Mouse (Mus musculus): ENCODE measurements around the gene Aanat. TPM values are rescaled to one million over a fixed set of nuclear protein-coding genes. Genes with fewer than 3 reads are reported as not detected.

Gene Aanat
- polyA plus RNA-seq, 1 experiment from 2014 or later: not detected

- H3K9ac ChIP-seq (ENCODE audit: low read depth, low read length): no peak overlapping the region
- 41% methylated on average over 5 of the region's 5 CpGs for WGBS (ENCODE audit: insufficient replicate concordance)
- no peak for ATAC-seq (ENCODE audit: low read depth)
- no peak overlapping the region for H3K27ac ChIP-seq (ENCODE audit: low read length)
- no peak overlapping the region for H3K4me3 ChIP-seq (ENCODE audit: low read depth, low read length)
- H3K4me2 ChIP-seq (ENCODE audit: low read depth, low read length): no peak overlapping the region
- no peaks in the 10 kb centered on the region for H3K36me3 ChIP-seq (ENCODE audit: control insufficient read depth, insufficient read depth)
- peaks cover 4% of the 10 kb centered on the region; the same call in 1 of the 2 replicates for H3K27me3 ChIP-seq (ENCODE audit: control insufficient read depth, insufficient read depth, low read depth, low read length)
- H3K9me3 ChIP-seq (replicated peaks; ENCODE audit: control insufficient read depth, low read length): no peaks in the 10 kb centered on the region
- H3K4me1 ChIP-seq (ENCODE audit: control insufficient read depth, low read depth, low read length): peaks cover 3% of the 10 kb centered on the region; the same call in 1 of the 2 replicates
Measured at GRCm38 (mm10) chr11:116641168-116641567, 54.9 kb downstream of the Aanat start.

GRCm38 (mm10) chr11:116641731-116642130 is 55.5 kb downstream of the Aanat start:
- Histone ChIP-seq H3K4me3 (ENCODE audit: low read depth, low read length) (no peak overlapping the region), H3K4me2 (ENCODE audit: low read depth, low read length) (no peak overlapping the region), H3K36me3 (ENCODE audit: control insufficient read depth, insufficient read depth) (no peaks in the 10 kb centered on the region), H3K27me3 (ENCODE audit: control insufficient read depth, insufficient read depth, low read depth, low read length) (peaks cover 4% of the 10 kb centered on the region; the same call in 1 of the 2 replicates), H3K27ac (ENCODE audit: low read length) (no peak overlapping the region), H3K4me1 (ENCODE audit: control insufficient read depth, low read depth, low read length) (peaks cover 3% of the 10 kb centered on the region), H3K9ac (ENCODE audit: low read depth, low read length) (no peak overlapping the region), H3K9me3 (replicated peaks; ENCODE audit: control insufficient read depth, low read length) (no peaks in the 10 kb centered on the region)
- no peak for ATAC-seq (ENCODE audit: low read depth)
- 53% methylated on average over 3 of the region's 3 CpGs for WGBS (ENCODE audit: insufficient replicate concordance)

GRCm38 (mm10) chr11:116642681-116643578 is 56.7 kb downstream of the Aanat start:
- 29% methylated on average over 14 of the region's 14 CpGs for WGBS (ENCODE audit: insufficient replicate concordance)
- Histone ChIP-seq H3K4me3 (ENCODE audit: low read depth, low read length) (no peak overlapping the region), H3K4me2 (ENCODE audit: low read depth, low read length) (no peak overlapping the region), H3K9ac (ENCODE audit: low read depth, low read length) (no peak overlapping the region), H3K27ac (ENCODE audit: low read length) (no peak overlapping the region), H3K27me3 (ENCODE audit: control insufficient read depth, insufficient read depth, low read depth, low read length) (peaks cover 4% of the 10 kb centered on the region; the same call in 1 of the 2 replicates), H3K4me1 (ENCODE audit: control insufficient read depth, low read depth, low read length) (peaks cover 14% of the 10 kb centered on the region), H3K36me3 (ENCODE audit: control insufficient read depth, insufficient read depth) (no peaks in the 10 kb centered on the region), H3K9me3 (replicated peaks; ENCODE audit: control insufficient read depth, low read length) (no peaks in the 10 kb centered on the region)
- ATAC-seq (ENCODE audit: low read depth): no peak

- Histone ChIP-seq H3K27ac (ENCODE audit: low read length) (no peak overlapping the region), H3K4me2 (ENCODE audit: low read depth, low read length) (no peak overlapping the region), H3K36me3 (ENCODE audit: control insufficient read depth, insufficient read depth) (no peaks in the 10 kb centered on the region), H3K4me1 (ENCODE audit: control insufficient read depth, low read depth, low read length) (peaks cover 14% of the 10 kb centered on the region), H3K9me3 (replicated peaks; ENCODE audit: control insufficient read depth, low read length) (no peaks in the 10 kb centered on the region), H3K4me3 (ENCODE audit: low read depth, low read length) (no peak overlapping the region), H3K27me3 (ENCODE audit: control insufficient read depth, insufficient read depth, low read depth, low read length) (peaks cover 4% of the 10 kb centered on the region; the same call in 1 of the 2 replicates), H3K9ac (ENCODE audit: low read depth, low read length) (no peak overlapping the region)
- 21% methylated on average over 19 of the region's 19 CpGs for WGBS (ENCODE audit: insufficient replicate concordance)
- ATAC-seq (ENCODE audit: low read depth): no peak
Measured at GRCm38 (mm10) chr11:116643579-116644224, 57.5 kb downstream of the Aanat start.

- 59% methylated on average over 21 of the region's 21 CpGs for WGBS (ENCODE audit: insufficient replicate concordance)
- H3K9ac ChIP-seq (ENCODE audit: low read depth, low read length): no peak overlapping the region
- H3K27ac ChIP-seq (ENCODE audit: low read length): no peak overlapping the region
Measured at GRCm38 (mm10) chr11:116644225-116645112, 58.2 kb downstream of the Aanat start.

GRCm38 (mm10) chr11:116645446-116646110 is 59.3 kb downstream of the Aanat start:
- Histone ChIP-seq H3K4me2 (ENCODE audit: low read depth, low read length) (no peak overlapping the region), H3K36me3 (ENCODE audit: control insufficient read depth, insufficient read depth) (no peaks in the 10 kb centered on the region), H3K4me1 (ENCODE audit: control insufficient read depth, low read depth, low read length) (peaks cover 14% of the 10 kb centered on the region), H3K27ac (ENCODE audit: low read length) (no peak overlapping the region), H3K9me3 (replicated peaks; ENCODE audit: control insufficient read depth, low read length) (no peaks in the 10 kb centered on the region), H3K9ac (ENCODE audit: low read depth, low read length) (no peak overlapping the region), H3K4me3 (ENCODE audit: low read depth, low read length) (no peak overlapping the region), H3K27me3 (ENCODE audit: control insufficient read depth, insufficient read depth, low read depth, low read length) (peaks cover 4% of the 10 kb centered on the region; the same call in 1 of the 2 replicates)
- ATAC-seq (ENCODE audit: low read depth): no peak
- 63% methylated on average over 8 of the region's 8 CpGs for WGBS (ENCODE audit: insufficient replicate concordance)

More at GRCm38 (mm10) chr11:116644225-116645112, 58.2 kb downstream of the Aanat start:
- ATAC-seq (ENCODE audit: low read depth): no peak
- H3K4me2 ChIP-seq (ENCODE audit: low read depth, low read length): no peak overlapping the region
- no peak overlapping the region for H3K4me3 ChIP-seq (ENCODE audit: low read depth, low read length)
- peaks cover 4% of the 10 kb centered on the region; the same call in 1 of the 2 replicates for H3K27me3 ChIP-seq (ENCODE audit: control insufficient read depth, insufficient read depth, low read depth, low read length)
- no peaks in the 10 kb centered on the region for H3K36me3 ChIP-seq (ENCODE audit: control insufficient read depth, insufficient read depth)
- no peaks in the 10 kb centered on the region for H3K9me3 ChIP-seq (replicated peaks; ENCODE audit: control insufficient read depth, low read length)
- peaks cover 14% of the 10 kb centered on the region for H3K4me1 ChIP-seq (ENCODE audit: control insufficient read depth, low read depth, low read length)

GRCm38 (mm10) chr11:116646136-116646535 is 59.9 kb downstream of the Aanat start:
- no peak for ATAC-seq (ENCODE audit: low read depth)
- Histone ChIP-seq H3K4me1 (ENCODE audit: control insufficient read depth, low read depth, low read length) (peaks cover 14% of the 10 kb centered on the region), H3K9ac (ENCODE audit: low read depth, low read length) (no peak overlapping the region), H3K27ac (ENCODE audit: low read length) (no peak overlapping the region), H3K4me2 (ENCODE audit: low read depth, low read length) (no peak overlapping the region), H3K4me3 (ENCODE audit: low read depth, low read length) (no peak overlapping the region), H3K27me3 (ENCODE audit: control insufficient read depth, insufficient read depth, low read depth, low read length) (peaks cover 4% of the 10 kb centered on the region; the same call in 1 of the 2 replicates), H3K9me3 (replicated peaks; ENCODE audit: control insufficient read depth, low read length) (no peaks in the 10 kb centered on the region), H3K36me3 (ENCODE audit: control insufficient read depth, insufficient read depth) (no peaks in the 10 kb centered on the region)
- WGBS (ENCODE audit: insufficient replicate concordance): 66% methylated on average over 11 of the region's 11 CpGs

GRCm38 (mm10) chr11:116646771-116647170 is 60.5 kb downstream of the Aanat start:
- ATAC-seq (ENCODE audit: low read depth): no peak
- peaks cover 9% of the 10 kb centered on the region; the same call in 1 of the 2 replicates for H3K27me3 ChIP-seq (ENCODE audit: control insufficient read depth, insufficient read depth, low read depth, low read length)
- H3K4me3 ChIP-seq (ENCODE audit: low read depth, low read length): no peak overlapping the region
- no peak overlapping the region for H3K9ac ChIP-seq (ENCODE audit: low read depth, low read length)
- no peaks in the 10 kb centered on the region for H3K9me3 ChIP-seq (replicated peaks; ENCODE audit: control insufficient read depth, low read length)
- no peak overlapping the region for H3K4me2 ChIP-seq (ENCODE audit: low read depth, low read length)
- H3K27ac ChIP-seq (ENCODE audit: low read length): no peak overlapping the region
- peaks cover 14% of the 10 kb centered on the region for H3K4me1 ChIP-seq (ENCODE audit: control insufficient read depth, low read depth, low read length)
- H3K36me3 ChIP-seq (ENCODE audit: control insufficient read depth, insufficient read depth): no peaks in the 10 kb centered on the region
- WGBS (ENCODE audit: insufficient replicate concordance): 68% methylated on average over 7 of the region's 7 CpGs

Data from liver, embryonic 16.5 days (tissue).